Mouse (Mus musculus) ES-E14 (cell line): ENCODE measurements at regions not wholly inside any gene's neighbourhood (a gene's known extent, or its start where the extent isn't known, plus 50 kb on each side); places are given as distances from the start of the nearest gene placed in this dataset.

Experiments
- DNase-seq: peaks from one replicate; pipeline ENCODE4 v3.0.0-alpha.2; 2013; ENCODE audit warnings: low read depth, low spot score
- H3K27ac ChIP-seq: 2 replicates; pipeline ENCODE4 v1.5.1; 2012; ENCODE audit warnings: low read depth, mild to moderate bottlenecking, low read length, moderate library complexity, mixed read lengths; ENCODE audit not compliant: poor library complexity, insufficient read depth, severe bottlenecking
- H3K36me3 ChIP-seq: 2 replicates; pipeline ENCODE4 v1.6.1; 2012; ENCODE audit warnings: mild to moderate bottlenecking, low read length, moderate library complexity, mixed read lengths; ENCODE audit not compliant: control insufficient read depth, poor library complexity, insufficient read depth, severe bottlenecking
- H3K4me1 ChIP-seq, 2 experiments: fragments of 150-350 bp in 1 of 2; sonication (generic) in 1 of 2; 2 replicates each; pipeline ENCODE4 v1.6.1; 2012; ENCODE audit warnings: low read length in 2 of 2, mild to moderate bottlenecking in 1 of 2, mixed read lengths in 1 of 2; ENCODE audit not compliant: control insufficient read depth in 2 of 2, insufficient read depth in 2 of 2, poor library complexity in 1 of 2
- H3K4me3 ChIP-seq, 2 experiments: fragments of 150-350 bp in 1 of 2; sonication (generic) in 1 of 2; 2 replicates each; pipeline ENCODE4 v1.5.1; 2012; ENCODE audit warnings: low read length in 2 of 2, low read depth in 1 of 2, mild to moderate bottlenecking in 1 of 2, mixed read lengths in 1 of 2; ENCODE audit not compliant: insufficient read depth in 1 of 2, poor library complexity in 1 of 2, severe bottlenecking in 1 of 2
- H3K9ac ChIP-seq: 2 replicates; pipeline ENCODE4 v1.6.1; 2012; ENCODE audit warnings: low read depth, mild to moderate bottlenecking, low read length, mixed read lengths; ENCODE audit not compliant: poor library complexity, insufficient read depth, severe bottlenecking
- H3K9me3 ChIP-seq: fragments of 150-350 bp; sonication (generic); 2 replicates; pipeline ENCODE4 v1.6.1; 2012; ENCODE audit warnings: low read depth, mild to moderate bottlenecking, low read length; ENCODE audit not compliant: control insufficient read depth, insufficient read depth
- CHD2 ChIP-seq: IDR thresholded peaks from 2 replicates; pipeline ENCODE4 v1.6.1; 2014; ENCODE audit warnings: mild to moderate bottlenecking, low read depth, low read length, inconsistent platforms
- HCFC1 ChIP-seq: IDR thresholded peaks from 2 replicates; pipeline ENCODE4 v1.6.1; 2012; ENCODE audit warnings: low read length, inconsistent platforms, borderline replicate concordance; ENCODE audit not compliant: insufficient read depth
- MAFK ChIP-seq: IDR thresholded peaks from 2 replicates; pipeline ENCODE4 v1.6.1; 2014; ENCODE audit warnings: mild to moderate bottlenecking, low read depth, low read length, inconsistent platforms; ENCODE audit not compliant: insufficient read depth
- ZC3H11A ChIP-seq: IDR thresholded peaks from 2 replicates; pipeline ENCODE4 v1.6.1; 2012; ENCODE audit warnings: low read depth, mild to moderate bottlenecking, inconsistent platforms, low read length, borderline replicate concordance
- ZNF384 ChIP-seq: IDR thresholded peaks from 2 replicates; pipeline ENCODE4 v1.6.1; 2012; ENCODE audit warnings: low read depth, low read length, inconsistent platforms
- in situ Hi-C, 2 experiments: fragments of 600-800 bp; cut with MboI; formaldehyde crosslinking; loops; one replicate each; pipeline ENCODE4 v1.15.1; 2025; ENCODE audit warnings: low sequenced_read_pairs in 2 of 2, inconsistent platforms in 1 of 2; ENCODE audit not compliant: unreplicated experiment in 2 of 2

DNA sequence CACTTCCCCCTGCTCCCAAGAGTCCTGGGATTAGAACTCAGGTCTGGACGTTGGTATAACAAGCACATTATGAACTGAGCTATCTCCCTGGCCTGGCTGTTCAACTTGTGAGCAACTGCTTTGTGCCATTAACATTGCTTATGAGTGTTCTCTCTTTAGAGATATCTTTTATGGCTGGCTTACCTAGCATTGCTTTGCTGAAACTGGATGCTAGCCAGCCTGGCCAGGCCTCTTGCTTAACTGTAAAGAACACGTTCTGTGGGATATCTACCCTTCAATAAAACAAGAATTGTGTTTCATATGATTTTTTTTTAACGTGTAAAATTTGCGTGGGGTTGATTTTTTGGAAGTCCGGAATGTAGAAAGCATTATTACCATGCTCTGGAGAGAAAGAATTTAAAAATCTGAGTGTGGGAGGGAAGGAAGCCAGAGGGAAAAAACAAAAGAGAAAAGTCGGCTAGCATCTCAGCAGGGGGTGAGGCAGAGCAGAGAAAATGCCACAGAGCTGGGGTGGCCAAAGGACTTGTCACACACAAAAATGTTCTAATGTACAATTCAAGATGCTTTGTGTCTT is 160.9 kb upstream of the Tapt1 start:
- Histone ChIP-seq H3K4me1 (no peaks in the 10 kb centered on the region), H3K4me3 (no peak overlapping the region), H3K9ac (no peak overlapping the region), H3K9me3 (no peaks in the 10 kb centered on the region), H3K27ac (no peak overlapping the region), H3K36me3 (no peaks in the 10 kb centered on the region)
- no peak for TF ChIP-seq ZNF384
- TF ChIP-seq MAFK: no peak
- no peak for TF ChIP-seq HCFC1
- TF ChIP-seq CHD2: no peak
- TF ChIP-seq ZC3H11A: no peak
- in situ Hi-C loops: no loop called here
- DNase-seq: no peak

DNA sequence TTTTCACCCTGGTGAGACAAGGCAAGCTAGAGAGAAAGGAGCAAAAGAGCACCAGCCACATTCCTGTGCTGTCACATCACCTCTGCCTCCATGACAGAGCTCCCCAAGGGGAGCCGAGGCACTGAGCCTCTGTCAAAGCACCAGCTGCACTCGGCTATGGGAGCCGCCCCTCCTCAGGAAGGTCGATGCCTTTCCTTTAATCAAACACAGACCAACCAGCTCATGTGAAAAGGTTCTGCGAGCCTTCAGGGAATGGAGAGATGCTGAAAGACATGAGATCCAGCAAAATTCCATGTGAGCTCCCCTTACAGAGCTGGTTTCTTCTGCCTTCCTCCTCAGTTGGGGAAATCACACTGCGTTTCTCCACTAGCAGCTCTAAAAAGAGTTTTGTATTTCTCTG is 159.8 kb upstream of the Tapt1 start:
- Histone ChIP-seq H3K9me3 (no peaks in the 10 kb centered on the region), H3K9ac (no peak overlapping the region), H3K27ac (no peak overlapping the region), H3K4me3 (no peak overlapping the region), H3K36me3 (no peaks in the 10 kb centered on the region), H3K4me1 (no peaks in the 10 kb centered on the region)
- TF ChIP-seq ZC3H11A (no peak), CHD2 (no peak), ZNF384 (no peak), MAFK (no peak), HCFC1 (no peak)
- in situ Hi-C loops: no loop called here
- DNase-seq: no peak

DNA sequence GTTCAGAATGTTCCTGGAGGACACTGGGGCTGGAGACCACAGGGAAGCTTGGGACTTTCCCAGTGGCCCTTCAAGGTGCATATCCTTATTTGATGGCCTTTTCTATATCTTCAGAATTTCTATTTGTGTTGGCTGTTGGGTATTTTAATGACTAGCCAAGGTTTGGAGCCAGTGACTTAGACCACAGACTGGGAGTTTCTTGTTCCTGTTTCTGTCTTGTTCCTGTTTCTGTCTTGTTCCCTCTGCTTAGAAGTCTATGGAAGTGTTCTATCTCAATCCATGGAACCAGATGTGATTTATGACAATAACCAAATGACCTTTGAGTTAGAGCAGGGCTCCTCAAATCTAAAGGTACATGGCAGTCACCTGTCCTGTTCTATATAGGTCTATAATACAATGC is 156.6 kb upstream of the Tapt1 start:
- DNase-seq: no peak
- in situ Hi-C loops: no loop called here
- Histone ChIP-seq H3K36me3 (no peaks in the 10 kb centered on the region), H3K4me1 (no peaks in the 10 kb centered on the region), H3K9ac (no peak overlapping the region), H3K4me3 (no peak overlapping the region), H3K9me3 (no peaks in the 10 kb centered on the region), H3K27ac (no peak overlapping the region)
- no peak for TF ChIP-seq CHD2
- TF ChIP-seq ZNF384: no peak
- TF ChIP-seq MAFK: no peak
- no peak for TF ChIP-seq HCFC1
- no peak for TF ChIP-seq ZC3H11A

DNA sequence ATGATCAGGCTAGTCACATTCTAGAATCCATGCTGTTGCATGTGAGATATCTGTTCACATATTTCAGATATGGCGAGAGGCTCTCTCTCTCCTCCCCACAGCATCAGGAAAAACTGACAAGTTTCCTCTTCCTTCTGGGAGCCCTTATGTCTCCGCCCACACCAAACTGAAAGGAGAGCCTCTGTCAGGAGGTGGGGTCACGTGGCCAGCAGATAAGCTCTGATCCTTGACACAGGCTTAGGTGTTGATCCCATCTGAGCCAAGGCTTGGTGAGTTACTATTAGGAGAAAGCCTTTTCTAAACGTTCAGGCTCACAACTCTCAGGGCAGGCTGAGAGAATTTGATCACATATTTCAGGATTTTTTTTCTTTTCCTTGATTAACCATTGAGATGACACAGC is 143.6 kb upstream of the Tapt1 start:
- Histone ChIP-seq H3K27ac (no peak overlapping the region), H3K9me3 (no peaks in the 10 kb centered on the region), H3K36me3 (no peaks in the 10 kb centered on the region), H3K4me1 (no peaks in the 10 kb centered on the region), H3K4me3 (no peak overlapping the region), H3K9ac (no peak overlapping the region)
- TF ChIP-seq CHD2: no peak
- no peak for TF ChIP-seq HCFC1
- TF ChIP-seq ZNF384: no peak
- TF ChIP-seq ZC3H11A: no peak
- TF ChIP-seq MAFK: no peak
- no peak for DNase-seq
- in situ Hi-C loops: no loop called here

DNA sequence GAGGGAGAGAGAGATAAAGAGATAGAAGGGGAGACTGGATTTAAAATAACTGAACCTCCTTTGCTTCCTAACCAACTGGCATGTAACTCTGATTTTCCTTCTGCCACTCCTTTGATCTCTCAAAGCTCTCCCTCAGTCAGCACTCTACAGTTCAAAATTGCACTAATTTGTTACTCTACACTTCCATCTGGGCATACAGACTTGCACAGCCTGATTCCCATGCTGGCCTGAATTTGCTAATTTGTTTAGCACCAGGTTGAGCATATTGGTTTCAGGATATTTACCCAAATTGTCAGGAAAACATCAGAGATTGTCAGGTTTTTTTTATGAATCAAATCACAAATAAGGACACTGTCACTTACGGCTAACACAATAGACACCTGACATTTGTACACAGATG is 125.9 kb upstream of the Tapt1 start:
- Histone ChIP-seq H3K27ac (no peak overlapping the region), H3K9ac (no peak overlapping the region), H3K9me3 (no peaks in the 10 kb centered on the region), H3K4me1 (no peaks in the 10 kb centered on the region), H3K4me3 (no peak overlapping the region), H3K36me3 (no peaks in the 10 kb centered on the region)
- in situ Hi-C loops: no loop called here
- no peak for DNase-seq
- TF ChIP-seq MAFK: no peak
- no peak for TF ChIP-seq HCFC1
- TF ChIP-seq ZC3H11A: no peak
- no peak for TF ChIP-seq ZNF384
- TF ChIP-seq CHD2: no peak
